Mouse (Mus musculus) heart, adult 2 months (tissue): ENCODE measurements around the gene Cemip2.

Experiments
- CTCF ChIP-seq: fragments of 200-600 bp; IDR thresholded peaks from 2 replicates; pipeline ENCODE4 v1.8.1; 2022; ENCODE audit warnings: antibody characterized with exemption, mild to moderate bottlenecking, moderate library complexity
- EP300 ChIP-seq: fragments of 200-500 bp; IDR thresholded peaks from 2 replicates; pipeline ENCODE4 v1.6.1; 2011; ENCODE audit warnings: low read depth, low read length, control low read depth; ENCODE audit not compliant: insufficient read depth

DNA sequence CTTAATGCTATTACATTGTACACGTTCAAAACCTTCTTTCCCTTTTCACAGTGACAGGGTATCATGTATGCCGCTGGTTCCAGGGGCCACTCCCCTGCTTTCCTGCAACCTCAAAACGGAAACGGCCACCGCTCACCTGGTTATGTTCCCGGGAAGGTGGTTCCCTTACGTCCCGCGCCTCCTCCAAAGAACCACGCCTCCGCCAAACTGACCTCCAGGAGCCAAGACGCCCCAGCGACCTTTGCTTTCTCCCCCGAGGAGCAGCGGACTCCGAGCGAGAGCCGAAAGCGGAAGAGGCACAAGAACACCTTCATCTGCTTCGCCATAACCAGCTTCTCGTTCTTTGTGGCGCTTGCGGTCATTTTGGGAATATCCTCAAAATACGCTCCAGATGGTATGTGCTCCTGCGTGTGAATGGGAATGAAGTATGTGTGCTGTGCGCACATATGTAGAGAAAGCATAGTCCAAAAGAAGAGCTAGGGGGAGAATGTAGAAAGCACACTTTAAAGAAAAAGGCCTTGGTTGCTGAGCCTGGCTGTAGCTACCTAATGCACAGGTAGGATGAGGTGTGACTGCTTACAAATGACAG, 14.5 kb downstream of the Cemip2 start:
- no peak for TF ChIP-seq EP300
- no peak for TF ChIP-seq CTCF
